Mouse (Mus musculus): ENCODE results near the gene Scarb1.

DNA sequence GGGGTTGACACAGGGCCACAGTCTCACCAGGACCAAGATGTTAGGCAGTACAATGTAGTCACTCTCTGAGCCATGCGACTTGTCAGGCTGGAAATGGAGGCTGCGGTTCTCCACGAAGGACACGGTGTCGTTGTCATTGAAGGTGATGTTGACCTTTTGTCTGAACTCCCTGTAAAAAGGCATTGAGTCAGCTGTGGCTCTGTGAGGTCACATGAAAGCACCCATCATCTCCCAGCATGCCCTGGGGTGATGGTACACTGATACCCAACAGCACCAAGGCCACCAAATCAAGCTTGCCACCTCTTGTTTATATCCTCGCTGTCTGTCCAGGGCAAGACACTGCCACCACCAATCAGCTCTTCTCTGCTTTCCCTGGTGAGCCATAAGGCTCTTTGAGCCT lies 37.8 kb downstream of the Scarb1 start:
- TF ChIP-seq POLR2A (IDR thresholded peaks at IDR 0.05; ENCODE audit: insufficient read depth, low read length) = no peak
- TF ChIP-seq CTCF (IDR thresholded peaks at IDR 0.05; ENCODE audit: low read depth, low read length) = no peak
